10 mouse cellular contexts compared by ENCODE assay signal in genomic region chr11:66983422-66984164, GRCm38 (mm10). TPM values are rescaled to one million over a fixed set of nuclear protein-coding genes. Genes with fewer than 3 reads are reported as not detected.
DNase-seq lines count a peak whose midpoint lies in the region; ATAC-seq lines count a peak whose summit lies in the region.
"Had no signal": no experiment of that assay in that cellular context is flagged by ENCODE, and none has a peak within 500 bp of the region (broad histone marks: within the 10 kb centered on the region; RNA-seq: fewer than 3 reads in every experiment).

No protein-coding gene starts in this region.

- no peak overlapping the region for H3K9ac ChIP-seq in kidney, embryonic 14.5 days (ENCODE audit: low read depth, low read length)
- H3K9ac ChIP-seq in hindbrain, embryonic 13.5 days, result no peak overlapping the region
- no peak overlapping the region for H3K9ac ChIP-seq in stomach, embryonic 14.5 days (replicated peaks; ENCODE audit: low read depth, low read length)

- no peaks in the 10 kb centered on the region for H3K9me3 ChIP-seq in kidney, embryonic 14.5 days (ENCODE audit: control insufficient read depth, low read length)
- H3K9me3 ChIP-seq in hindbrain, embryonic 13.5 days, result no peaks in the 10 kb centered on the region
- no peaks in the 10 kb centered on the region for H3K9me3 ChIP-seq in stomach, embryonic 14.5 days (ENCODE audit: control insufficient read depth, low read depth, low read length)

- no peaks in the 10 kb centered on the region for H3K36me3 ChIP-seq in kidney, embryonic 14.5 days (ENCODE audit: control insufficient read depth, insufficient read depth, low read length)
- H3K36me3 ChIP-seq in hindbrain, embryonic 13.5 days, result no peaks in the 10 kb centered on the region
- no peaks in the 10 kb centered on the region for H3K36me3 ChIP-seq in stomach, embryonic 14.5 days (ENCODE audit: control insufficient read depth, insufficient read depth, low read length)

- H3K4me3 ChIP-seq in kidney, embryonic 14.5 days (ENCODE audit: low read length), result no peak overlapping the region
- no peak overlapping the region for H3K4me3 ChIP-seq in hindbrain, embryonic 13.5 days
- no peak overlapping the region for H3K4me3 ChIP-seq in stomach, embryonic 14.5 days (ENCODE audit: low read depth, low read length)

- H3K4me2 ChIP-seq in kidney, embryonic 14.5 days (replicated peaks; ENCODE audit: low read depth, low read length), result no peak overlapping the region; the same call in 1 of the 2 replicates
- H3K4me2 ChIP-seq in hindbrain, embryonic 13.5 days, result no peak overlapping the region
- no peak overlapping the region for H3K4me2 ChIP-seq in stomach, embryonic 14.5 days (replicated peaks; ENCODE audit: low read depth, low read length)

- H3K27me3 ChIP-seq in kidney, embryonic 14.5 days (ENCODE audit: control insufficient read depth, insufficient read depth, low read length), result no peaks in the 10 kb centered on the region
- H3K27me3 ChIP-seq in hindbrain, embryonic 13.5 days, result no peaks in the 10 kb centered on the region
- no peaks in the 10 kb centered on the region for H3K27me3 ChIP-seq in stomach, embryonic 14.5 days (ENCODE audit: control insufficient read depth, insufficient read depth, low read length)

- ATAC-seq in kidney, embryonic 14.5 days (ENCODE audit: low FRiP score, low TSS enrichment), result peak; percentile 26
- 0 out of 2 replicates have a peak, but pooled peaks have one; percentile 34 for ATAC-seq in hindbrain, embryonic 13.5 days (ENCODE audit: low FRiP score)
- peak; percentile 40; the same call in 1 of the 2 replicates for ATAC-seq in stomach, embryonic 14.5 days (ENCODE audit: insufficient number of reproducible peaks, insufficient read depth, low FRiP score, low read depth)

- H3K4me1 ChIP-seq in kidney, embryonic 14.5 days (ENCODE audit: control insufficient read depth, insufficient read depth, low read length), result peaks cover 10% of the 10 kb centered on the region
- H3K4me1 ChIP-seq in hindbrain, embryonic 13.5 days (replicated peaks), result peaks cover 20% of the 10 kb centered on the region
- peaks cover 18% of the 10 kb centered on the region for H3K4me1 ChIP-seq in stomach, embryonic 14.5 days (ENCODE audit: control insufficient read depth, insufficient read depth, low read length)

- H3K27ac ChIP-seq in kidney, embryonic 14.5 days (ENCODE audit: low read depth, low read length), result peak overlapping the region; percentile 76
- peak overlapping the region; percentile 78; the same call in 1 of the 2 replicates for H3K27ac ChIP-seq in hindbrain, embryonic 13.5 days
- H3K27ac ChIP-seq in stomach, embryonic 14.5 days (ENCODE audit: low read length), result peak overlapping the region; percentile 78

- 37% methylated on average over 11 of the region's 11 CpGs for WGBS in kidney, embryonic 14.5 days
- 72% methylated on average over 11 of the region's 11 CpGs for WGBS in hindbrain, embryonic 13.5 days
- WGBS in stomach, embryonic 14.5 days, result 36% methylated on average over 11 of the region's 11 CpGs

- DNase-seq in kidney, postnatal 10 days, result no peak
- peak; percentile 14 for DNase-seq in lung, postnatal 10 days
- DNase-seq in left cerebral cortex, adult 18-20 months (ENCODE audit: low spot score in 2 of 2), result no peak
- DNase-seq in urinary bladder, postnatal 14 days (ENCODE audit: low spot score), result no peak
- DNase-seq in frontal cortex, adult 2 months (ENCODE audit: extremely low spot score in 1 of 2, low spot score in 1 of 2), result no peak

RNA-seq across cellular contexts. Expression of gene Tmem238l, which starts 27.2 kb away (rescaled TPM):
- polyA plus RNA-seq in kidney, embryonic 14.5 days (2014; fragmentation: Nextera tagmentation; extraction: Ambion mirVana), result not detected in 2 replicates
- polyA plus RNA-seq in hindbrain, embryonic 13.5 days (2015; fragmentation: Nextera tagmentation; extraction: Ambion mirVana), result not detected in 2 replicates
- polyA plus RNA-seq in stomach, embryonic 14.5 days (2014; fragmentation: Nextera tagmentation; extraction: Ambion mirVana), result 0.45 and 0.55 TPM in 2 replicates
- not detected for total RNA-seq in left cerebral cortex, adult 18-20 months (2021)
- polyA plus RNA-seq in frontal cortex, adult 2 months (2012; rRNA removed), result not detected in 2 replicates
- total RNA-seq: gastrocnemius, adult 18-20 months; left cerebral cortex, postnatal 14 days had no signal

RNA-seq across cellular contexts. Expression of gene Tmem220, which starts 41.4 kb away (rescaled TPM):
- polyA plus RNA-seq in kidney, embryonic 14.5 days (2014; fragmentation: Nextera tagmentation; extraction: Ambion mirVana), result 1.7 TPM in 2 replicates
- polyA plus RNA-seq in hindbrain, embryonic 13.5 days (2015; fragmentation: Nextera tagmentation; extraction: Ambion mirVana), result 0.93 and 1.0 TPM in 2 replicates
- polyA plus RNA-seq in stomach, embryonic 14.5 days (2014; fragmentation: Nextera tagmentation; extraction: Ambion mirVana), result 1.6 and 2.2 TPM in 2 replicates
- under 1 TPM; 0.70 to 0.91 TPM for total RNA-seq in left cerebral cortex, adult 18-20 months (2021)
- polyA plus RNA-seq in frontal cortex, adult 2 months (2012; rRNA removed), result 0.74 and 0.97 TPM in 2 replicates
